Mouse (Mus musculus) adrenal gland, adult 10 weeks (tissue): ENCODE results near the gene Cmpk2. TPM values are rescaled to one million over a fixed set of nuclear protein-coding genes. Genes with fewer than 3 reads are reported as not detected.

Source experiments
- polyA plus RNA-seq: library from polyadenylated mRNA; stranded (reverse); fragments of 350-450 nt; fragmentation: Illumina TruSeq; extraction: RNeasy Lipid Tissue Mini Kit (QIAGEN cat#74804); gene quantifications from one replicate; pipeline ENCODE4 v1.2.3, GENCODE M21; 2014; ENCODE audit warnings: low read depth, low replicate concordance

Gene Cmpk2
- polyA plus RNA-seq: 48.8 TPM

GRCm38 (mm10) chr12:26469098-26470041 is at the start of gene Cmpk2:
Gene Cmpk2 (plus strand): TSS chr12:26469204.

GRCm38 (mm10) chr12:26456028-26456698 is 12.8 kb upstream of the Cmpk2 start, which contains the start of gene Rsad2:
Gene Rsad2 (minus strand): TSS chr12:26456452.

Other genes starting within 250 kb of the Cmpk2 start
- 62.5 TPM for gene Rnf144a, start 54.0 kb upstream of the Cmpk2 start, polyA plus RNA-seq
- gene Rsad2, start 12.8 kb upstream of the Cmpk2 start, polyA plus RNA-seq: 84.2 TPM